Mouse (Mus musculus): ENCODE data around the gene BC037034. TPM values are rescaled to one million over a fixed set of nuclear protein-coding genes. Genes with fewer than 3 reads are reported as not detected.
"Not testable (repeated sequence)": the region's sequence is repeated elsewhere in the genome, so short reads cannot be mapped to it uniquely, and the experiment has no call there.

Gene BC037034
- polyA plus RNA-seq, 1 experiment from 2014 or later, result 6.8 TPM

DNA sequence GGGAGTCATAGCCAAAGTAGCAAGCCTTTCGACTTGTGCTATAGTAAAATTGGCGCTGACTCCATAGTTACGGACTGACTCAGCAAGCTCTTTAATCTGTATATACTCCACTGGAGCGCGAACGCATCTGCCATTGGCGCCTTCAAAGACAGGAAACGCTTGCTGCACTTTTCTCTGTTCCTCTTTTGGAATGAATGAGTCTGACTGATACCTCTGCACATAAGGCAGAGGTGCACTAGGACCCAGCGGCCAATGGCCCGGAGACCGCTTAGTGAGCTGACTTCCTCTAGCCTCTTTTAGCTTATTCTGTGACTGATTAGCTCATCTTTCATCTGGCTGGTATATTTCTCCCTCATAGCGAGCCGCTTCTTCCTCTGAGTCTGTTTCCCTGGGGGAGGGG, 47.2 kb downstream of the BC037034 start:
- H3K27me3 ChIP-seq (replicated peaks; ENCODE audit: control insufficient read depth, insufficient read depth, low read length); H3K4me1 ChIP-seq (replicated peaks; ENCODE audit: control insufficient read depth, insufficient read depth, low read length); H3K27ac ChIP-seq (ENCODE audit: low read depth, low read length); H3K36me3 ChIP-seq (ENCODE audit: control insufficient read depth, insufficient read depth, low read length); DNase-seq (ENCODE audit: low spot score); H3K4me3 ChIP-seq (ENCODE audit: low read depth, low read length); H3K4me2 ChIP-seq; ATAC-seq (replicated peaks; ENCODE audit: low FRiP score); H3K9me3 ChIP-seq (ENCODE audit: control insufficient read depth, low read length); H3K9ac ChIP-seq (ENCODE audit: low read depth, low read length): not testable (repeated sequence)
- 95% methylated on average over 13 of the region's 13 CpGs for WGBS

Other genes with a start within 250 kb of the BC037034 start
- not detected in 2 replicates for gene Smok3a, start 242.8 kb downstream of the BC037034 start, polyA plus RNA-seq (2014; fragmentation: Nextera tagmentation; extraction: Ambion mirVana)
- gene Smok3b, start 242.6 kb downstream of the BC037034 start, polyA plus RNA-seq (2014; fragmentation: Nextera tagmentation; extraction: Ambion mirVana), result not detected in 2 replicates
- not detected in 2 replicates for gene Smok3c, start 210.8 kb downstream of the BC037034 start, polyA plus RNA-seq (2014; fragmentation: Nextera tagmentation; extraction: Ambion mirVana)
- gene Zkscan1, start 178.9 kb downstream of the BC037034 start, polyA plus RNA-seq (2014; fragmentation: Nextera tagmentation; extraction: Ambion mirVana), result 15.8 and 18.0 TPM in 2 replicates
- 33.9 TPM in 2 replicates for gene Zscan21, start 147.1 kb downstream of the BC037034 start, polyA plus RNA-seq (2014; fragmentation: Nextera tagmentation; extraction: Ambion mirVana)
- 8.0 and 9.0 TPM in 2 replicates for gene Zfp113, start 108.3 kb downstream of the BC037034 start, polyA plus RNA-seq (2014; fragmentation: Nextera tagmentation; extraction: Ambion mirVana)
- gene Cops6, start 103.0 kb downstream of the BC037034 start, polyA plus RNA-seq (2014; fragmentation: Nextera tagmentation; extraction: Ambion mirVana), result 251 and 257 TPM in 2 replicates
- 11.3 and 14.2 TPM in 2 replicates for gene Ap4m1, start 92.0 kb downstream of the BC037034 start, polyA plus RNA-seq (2014; fragmentation: Nextera tagmentation; extraction: Ambion mirVana)
- gene Mcm7, start 91.6 kb downstream of the BC037034 start, polyA plus RNA-seq (2014; fragmentation: Nextera tagmentation; extraction: Ambion mirVana), result 308 and 341 TPM in 2 replicates
- gene Taf6, start 76.6 kb downstream of the BC037034 start, polyA plus RNA-seq (2014; fragmentation: Nextera tagmentation; extraction: Ambion mirVana), result 91.9 and 95.0 TPM in 2 replicates
- 36.0 and 38.7 TPM in 2 replicates for gene Cnpy4, start 76.5 kb downstream of the BC037034 start, polyA plus RNA-seq (2014; fragmentation: Nextera tagmentation; extraction: Ambion mirVana)
- gene Mblac1, start 69.7 kb downstream of the BC037034 start, polyA plus RNA-seq (2014; fragmentation: Nextera tagmentation; extraction: Ambion mirVana), result 5.8 and 6.3 TPM in 2 replicates
- gene Nxpe5, start 38.1 kb downstream of the BC037034 start, polyA plus RNA-seq (2014; fragmentation: Nextera tagmentation; extraction: Ambion mirVana), result not detected in 2 replicates
- gene Lamtor4, start 8.6 kb downstream of the BC037034 start, polyA plus RNA-seq (2014; fragmentation: Nextera tagmentation; extraction: Ambion mirVana), result 40.3 and 49.2 TPM in 2 replicates
- gene Gal3st4, start 8.8 kb upstream of the BC037034 start, polyA plus RNA-seq (2014; fragmentation: Nextera tagmentation; extraction: Ambion mirVana), result 0.60 and 0.96 TPM in 2 replicates
- gene Gm43720, start 15.9 kb upstream of the BC037034 start, polyA plus RNA-seq (2014; fragmentation: Nextera tagmentation; extraction: Ambion mirVana), result 0.05 and 0.12 TPM in 2 replicates
- 1.9 and 2.7 TPM in 2 replicates for gene Gpc2, start 16.0 kb upstream of the BC037034 start, polyA plus RNA-seq (2014; fragmentation: Nextera tagmentation; extraction: Ambion mirVana)
- 7.1 and 8.1 TPM in 2 replicates for gene Stag3, start 16.2 kb upstream of the BC037034 start, polyA plus RNA-seq (2014; fragmentation: Nextera tagmentation; extraction: Ambion mirVana)
- 0.39 and 0.47 TPM in 2 replicates for gene Pvrig, start 77.9 kb upstream of the BC037034 start, polyA plus RNA-seq (2014; fragmentation: Nextera tagmentation; extraction: Ambion mirVana)
- gene Zfp157, start 177.4 kb upstream of the BC037034 start, polyA plus RNA-seq (2014; fragmentation: Nextera tagmentation; extraction: Ambion mirVana), result 16.1 TPM in 2 replicates

Data from liver, embryonic 11.5 days (tissue).